Mouse (Mus musculus) c-Kit-positive CD71-positive TER-119-negative erythroid progenitor cells, embryonic 14.5 days (primary cell): ENCODE measurements at regions not wholly inside any gene's neighbourhood (a gene's known extent, or its start where the extent isn't known, plus 50 kb on each side); places are given as distances from the start of the nearest gene placed in this dataset.
"Not testable (repeated sequence)": the region's sequence is repeated elsewhere in the genome, so short reads cannot be mapped to it uniquely, and the experiment has no call there.

Source experiments
- DNase-seq: peaks from one replicate; pipeline ENCODE4 v3.0.0-alpha.2; 2013; ENCODE audit warnings: low read depth

GRCm38 (mm10) chrX:94785983-94786382 lies 61.6 kb downstream of the Zxdb start:
- no peak for DNase-seq

- no peak for DNase-seq
These were observed 64.1 kb downstream of the Zxdb start for GRCm38 (mm10) chrX:94788331-94788920.

GRCm38 (mm10) chrX:94796845-94797244 lies 72.5 kb downstream of the Zxdb start:
- DNase-seq, result not testable (repeated sequence)

- not testable (repeated sequence) for DNase-seq
These were observed 73.2 kb downstream of the Zxdb start for GRCm38 (mm10) chrX:94797348-94798182.

- DNase-seq, result not testable (repeated sequence)
These were observed 73.8 kb downstream of the Zxdb start for GRCm38 (mm10) chrX:94798183-94798619.

GRCm38 (mm10) chrX:94812760-94813159 lies 88.4 kb downstream of the Zxdb start:
- DNase-seq, result not testable (repeated sequence)

GRCm38 (mm10) chrX:94827524-94827923 lies 103.2 kb downstream of the Zxdb start:
- DNase-seq, result not testable (repeated sequence)

GRCm38 (mm10) chrX:94844110-94844779 lies 119.9 kb downstream of the Zxdb start:
- DNase-seq, result not testable (repeated sequence)

GRCm38 (mm10) chrX:94849549-94849948 lies 125.2 kb downstream of the Zxdb start:
- DNase-seq, result not testable (repeated sequence)

GRCm38 (mm10) chrX:94857501-94857900 lies 133.1 kb downstream of the Zxdb start:
- no peak for DNase-seq

GRCm38 (mm10) chrX:94857954-94858353 lies 133.6 kb downstream of the Zxdb start:
- DNase-seq, result no peak

GRCm38 (mm10) chrX:94863123-94863522 lies 138.8 kb downstream of the Zxdb start:
- peak; percentile 76 for DNase-seq

GRCm38 (mm10) chrX:94865531-94866502 lies 141.4 kb downstream of the Zxdb start:
- peak; percentile 68 for DNase-seq

- DNase-seq, result not testable (repeated sequence)
These were observed 142.9 kb downstream of the Spin4 start for GRCm38 (mm10) chrX:94883547-94883946.
